Mouse (Mus musculus) R1 (cell line): Measurements from ENCODE around the gene Sgms1.
"Not testable (repeated sequence)": the region's sequence is repeated elsewhere in the genome, so short reads cannot be mapped to it uniquely, and the experiment has no call there.

ENCODE experiments used
- DNase-seq: peaks from one replicate; pipeline ENCODE4 v3.0.0-alpha.2; 2018; ENCODE audit warnings: low read depth, low spot score

The Sgms1 gene

GRCm38 (mm10) chr19:32092358-32092757, 297.2 kb downstream of the Sgms1 start:
- DNase-seq = no peak

GRCm38 (mm10) chr19:32090804-32091203, 298.7 kb downstream of the Sgms1 start:
- no peak for DNase-seq

- DNase-seq = no peak
Observed at GRCm38 (mm10) chr19:32088570-32088969, 300.9 kb downstream of the Sgms1 start.

- DNase-seq = no peak
Observed at GRCm38 (mm10) chr19:32087736-32088470, 301.6 kb downstream of the Sgms1 start.

- DNase-seq = not testable (repeated sequence)
Observed at GRCm38 (mm10) chr19:32084813-32085212, 304.7 kb downstream of the Sgms1 start.
